Mouse (Mus musculus) mesoderm, embryonic 11.5 days (tissue): Measurements from ENCODE around the gene C1rl.
A peak's percentile ranks its signal among the peaks of the same experiment; 100 is the strongest.
"Not testable (repeated sequence)": the region's sequence is repeated elsewhere in the genome, so short reads cannot be mapped to it uniquely, and the experiment has no call there.

Source experiments
- DNase-seq: peaks from one replicate; pipeline ENCODE4 v3.0.0-alpha.2; 2012; ENCODE audit warnings: low read depth, low spot score

Gene C1rl

DNA sequence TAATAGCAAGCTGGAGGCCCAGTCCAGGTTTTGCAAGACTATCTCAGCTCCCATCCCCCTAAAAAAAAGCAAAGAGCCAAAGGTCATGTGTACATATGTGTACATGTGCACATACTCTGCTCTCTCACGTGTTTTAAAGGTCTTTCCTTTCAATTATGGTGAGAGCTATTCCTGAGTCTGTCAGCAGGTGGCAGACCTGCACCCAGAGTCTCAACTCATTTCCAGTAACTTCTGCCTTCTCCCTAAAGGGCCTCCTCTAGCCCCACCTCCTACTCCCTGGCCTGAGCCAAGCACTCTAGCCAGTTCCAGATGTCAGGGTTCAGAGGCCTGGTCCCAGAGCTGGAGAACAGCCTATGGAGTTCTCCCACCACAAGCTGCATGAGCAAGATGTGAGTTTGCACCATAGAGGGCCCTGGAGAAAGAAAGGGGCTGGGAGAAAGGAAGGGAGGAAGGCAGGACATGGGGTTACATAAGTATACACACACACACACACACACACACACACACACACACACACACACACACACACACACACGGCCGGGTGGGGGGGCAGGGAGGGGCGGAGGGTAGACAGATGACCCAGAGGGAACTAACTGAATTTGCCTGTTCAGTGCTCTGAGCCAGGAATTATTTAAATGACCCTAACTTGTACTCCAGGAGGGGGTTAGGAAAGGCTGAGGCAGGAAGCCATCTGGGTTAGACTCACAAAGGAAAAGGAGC, at the start of gene C1rl:
TSS of gene C1rl (plus strand) at position 272 of the 720 bp plus-strand sequence.
- DNase-seq: peak; percentile 84

DNA sequence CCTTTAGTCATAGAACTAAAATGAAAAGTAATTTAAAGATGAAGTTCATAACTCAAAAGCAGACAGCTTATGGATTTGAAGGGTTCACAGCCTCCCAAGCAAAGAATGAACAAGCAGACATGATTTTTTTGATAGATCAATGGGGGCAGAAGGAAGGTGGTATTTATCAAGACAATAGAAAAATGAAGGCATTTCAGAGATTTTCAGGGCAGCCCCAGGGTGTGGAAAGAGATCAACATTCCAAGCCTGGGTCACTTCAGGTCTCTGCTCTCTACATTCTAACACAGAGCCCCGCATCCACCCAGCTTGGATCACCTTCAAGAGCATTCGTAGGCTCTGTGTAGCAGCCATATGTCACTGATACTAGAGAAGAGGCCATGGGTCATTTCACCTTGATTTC, 49.6 kb upstream of the C1rl start:
- DNase-seq: no peak

- no peak for DNase-seq
Observed at GRCm38 (mm10) chr6:124446024-124446423, 46.9 kb upstream of the C1rl start.

DNA sequence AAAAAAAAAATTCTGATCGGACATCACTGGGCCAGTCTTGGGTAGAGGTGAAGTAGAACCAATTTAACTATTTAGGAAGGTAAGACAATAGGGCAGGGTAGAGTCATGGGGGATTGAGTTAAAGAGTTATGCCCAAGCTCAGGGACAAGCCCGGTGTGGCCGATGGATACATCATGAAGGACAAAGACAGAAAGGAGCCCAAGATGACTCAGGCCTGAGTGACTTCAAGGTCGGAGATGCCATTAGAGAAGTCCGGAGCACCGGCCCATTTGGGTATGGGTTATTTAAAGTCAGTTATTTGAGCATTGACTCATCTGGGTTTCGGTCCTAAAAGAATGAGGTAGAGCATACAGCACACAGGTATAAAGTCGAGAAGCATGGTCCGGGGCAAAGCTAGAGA, 46.5 kb upstream of the C1rl start:
- no peak for DNase-seq

DNA sequence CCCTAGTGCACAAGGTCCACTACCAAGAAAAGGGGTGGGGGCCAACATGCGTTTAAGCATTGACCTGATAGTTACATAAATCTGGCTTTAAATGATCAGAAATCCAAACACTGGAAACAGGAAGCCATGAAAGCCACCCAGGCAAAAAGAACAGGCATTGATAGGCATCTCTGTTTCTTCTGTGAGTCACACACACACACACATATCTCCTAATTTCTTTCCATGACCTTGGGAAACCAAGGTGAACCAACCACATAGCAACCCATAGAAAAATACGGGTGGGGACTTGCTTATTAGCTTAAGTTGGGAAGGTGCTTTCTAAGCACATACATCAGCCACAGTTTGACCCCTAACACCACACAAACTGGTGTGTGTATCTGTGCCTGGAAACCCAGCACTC, 45.6 kb upstream of the C1rl start:
- DNase-seq: no peak

DNA sequence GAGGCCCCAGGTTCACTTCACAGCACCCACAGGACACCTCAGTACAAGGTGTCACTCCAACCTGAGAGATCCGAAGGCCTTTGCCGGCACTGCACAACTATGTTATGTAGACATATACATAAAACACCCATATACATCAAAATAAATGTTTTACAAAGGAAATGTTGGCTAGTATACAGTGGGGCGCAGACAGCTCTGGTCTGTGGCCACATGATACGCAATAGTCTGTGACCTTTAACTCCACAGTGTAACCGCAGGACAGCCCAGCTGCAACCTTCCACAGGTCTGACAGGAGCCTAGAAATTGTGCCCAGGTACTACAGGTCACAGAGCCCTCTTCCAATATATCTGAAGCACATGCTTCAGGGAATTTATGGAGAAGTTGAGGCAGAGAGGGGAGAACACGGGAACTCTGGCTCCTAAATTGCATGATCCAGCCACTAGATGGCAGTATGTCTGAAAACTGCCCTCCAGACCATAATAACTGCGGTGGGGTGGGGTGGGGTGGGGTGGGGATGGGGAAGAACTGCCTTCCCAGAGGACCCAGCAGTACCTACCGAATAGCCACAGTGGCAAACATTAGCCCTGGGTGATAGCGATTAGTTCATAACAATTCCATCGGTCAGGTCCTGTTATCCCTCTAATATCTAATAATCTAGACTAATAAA, 44.6 kb upstream of the C1rl start:
- no peak for DNase-seq

GRCm38 (mm10) chr6:124448959-124449667, 43.8 kb upstream of the C1rl start:
- DNase-seq: no peak

GRCm38 (mm10) chr6:124449668-124450383, 43.1 kb upstream of the C1rl start:
- DNase-seq: no peak

DNA sequence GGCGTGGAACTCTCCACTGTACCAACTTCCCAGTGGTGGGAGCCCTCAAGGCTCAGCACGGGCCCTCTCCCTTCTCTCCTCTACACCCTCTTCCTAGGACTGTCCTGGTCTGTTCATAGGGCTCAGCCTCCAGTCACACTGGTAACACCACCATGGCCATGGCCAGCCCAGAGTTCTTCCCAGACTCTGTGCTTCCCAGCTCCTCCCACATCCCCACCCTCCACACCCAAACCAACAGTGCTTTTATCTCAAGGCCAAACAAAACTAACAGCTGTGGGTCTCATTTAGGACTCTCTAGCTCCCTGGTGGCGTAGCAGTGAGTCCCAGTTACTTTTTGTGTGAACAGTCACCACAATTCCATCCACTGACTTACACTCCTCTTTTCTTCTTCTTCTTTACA, 40.9 kb upstream of the C1rl start:
- DNase-seq: no peak

DNA sequence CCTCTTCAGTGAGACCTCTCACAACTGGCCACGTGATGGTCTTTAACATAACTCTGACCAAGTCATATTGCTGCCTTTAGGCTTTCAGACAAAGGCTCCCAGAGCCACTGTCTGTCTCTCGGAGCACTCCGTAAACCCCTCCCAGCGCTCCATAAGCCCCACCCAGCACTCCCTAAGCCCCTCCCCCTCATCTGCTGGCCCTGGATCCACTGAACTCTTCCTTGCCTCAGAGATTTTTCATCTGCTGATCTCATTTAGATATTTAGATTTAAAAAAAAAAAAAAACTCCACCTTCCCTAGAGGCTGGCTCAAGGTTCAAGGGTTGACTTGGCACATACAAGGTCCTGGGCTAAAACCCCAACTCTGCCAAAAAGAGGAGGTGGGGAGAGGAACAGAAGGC, 39.2 kb upstream of the C1rl start:
- no peak for DNase-seq

- no peak for DNase-seq
Observed at GRCm38 (mm10) chr6:124456243-124456642, 36.7 kb upstream of the C1rl start.

DNA sequence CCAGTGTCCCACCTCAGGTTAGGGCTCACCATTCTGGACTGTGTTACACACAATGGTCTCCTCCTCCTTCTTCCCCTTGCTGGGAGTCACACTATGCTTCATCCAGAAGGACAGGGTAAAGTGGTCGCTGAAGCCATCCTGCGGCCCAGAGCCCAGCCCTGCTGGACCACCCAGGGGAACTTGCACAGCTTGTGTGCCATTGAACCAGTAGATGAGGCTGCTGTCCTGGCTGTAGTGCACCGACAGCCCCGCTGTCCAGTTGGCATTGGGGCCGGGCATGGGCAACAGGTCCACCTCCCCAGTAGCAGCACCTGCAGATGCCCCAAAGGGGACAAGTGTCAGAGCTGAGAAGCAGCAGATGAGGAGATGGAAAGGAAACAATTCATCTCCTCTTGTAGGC, 35.1 kb upstream of the C1rl start:
- no peak for DNase-seq

GRCm38 (mm10) chr6:124458505-124458904, 34.4 kb upstream of the C1rl start:
- DNase-seq: no peak

DNA sequence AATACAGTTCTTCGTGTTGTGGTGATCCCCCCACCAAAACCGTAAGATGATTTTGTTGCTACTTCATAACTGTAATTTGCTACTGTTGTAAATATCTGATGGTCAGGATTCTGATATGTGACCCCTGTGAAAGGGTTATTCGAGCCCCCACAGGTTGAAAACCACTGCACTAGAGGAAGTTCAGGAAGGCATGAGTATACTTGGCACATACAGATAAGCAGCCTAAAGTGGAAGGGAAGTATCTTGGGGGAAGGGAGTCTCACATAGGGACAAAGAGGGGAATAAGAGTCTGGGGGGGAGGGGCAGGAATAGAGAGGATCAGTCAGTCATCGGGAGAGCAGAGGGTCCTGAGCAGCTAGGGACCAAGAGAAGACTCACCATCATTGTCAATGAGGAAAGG, 33.5 kb upstream of the C1rl start:
- DNase-seq: no peak

- DNase-seq: no peak
Observed at GRCm38 (mm10) chr6:124463881-124464291, 29.0 kb upstream of the C1rl start.

DNA sequence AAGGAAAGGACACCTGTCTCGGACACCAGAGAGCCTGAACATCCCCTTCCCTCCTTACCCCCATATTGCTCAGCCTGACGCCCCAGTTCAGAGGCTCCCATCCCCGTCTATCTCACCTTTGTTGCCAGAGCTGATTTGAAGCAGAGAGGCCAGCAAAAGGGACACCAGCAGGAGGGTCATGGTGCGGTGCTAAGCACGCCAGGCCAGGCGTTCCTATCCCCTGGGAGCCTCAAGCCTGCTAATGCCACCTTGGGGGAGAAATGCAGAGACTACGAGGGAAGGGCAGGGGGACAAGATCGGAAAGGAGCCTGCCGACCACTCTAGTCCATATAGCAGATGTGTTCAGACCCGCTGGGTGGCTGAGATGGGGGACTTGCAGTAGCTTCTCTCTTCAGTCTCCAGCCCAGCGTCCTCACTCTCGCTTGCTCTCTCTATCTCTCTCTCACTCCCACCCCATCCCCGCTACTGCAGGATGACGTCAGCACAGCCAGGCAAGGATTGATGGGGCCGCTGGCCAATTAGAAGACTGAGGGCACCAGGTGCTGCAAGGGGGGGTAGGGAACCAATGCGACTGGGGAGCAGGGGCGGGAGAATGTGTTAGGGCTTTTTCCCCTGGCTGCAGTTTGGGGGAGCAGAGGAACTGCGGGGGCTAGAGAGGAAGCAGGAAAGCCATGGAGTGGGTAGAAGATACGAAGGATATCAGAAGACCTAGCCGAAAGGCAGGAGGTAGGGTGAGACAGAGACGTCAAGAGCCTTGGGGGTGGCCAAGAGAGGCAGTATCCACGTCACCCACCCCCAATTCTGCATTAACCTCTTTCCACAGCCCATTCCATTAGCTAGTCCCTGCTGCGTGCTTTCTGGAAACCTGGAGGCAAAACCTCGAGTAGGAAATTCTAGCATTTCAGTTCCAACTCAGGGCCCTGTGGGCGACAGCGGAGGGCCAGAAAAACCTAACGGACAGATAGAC, 28.3 kb upstream of the C1rl start, which contains the start of gene Clstn3:
TSS of gene Clstn3 (minus strand) at position 490 of the 967 bp plus-strand sequence.
- DNase-seq: peak; percentile 92

GRCm38 (mm10) chr6:124465299-124465698, 27.6 kb upstream of the C1rl start:
- DNase-seq: no peak

DNA sequence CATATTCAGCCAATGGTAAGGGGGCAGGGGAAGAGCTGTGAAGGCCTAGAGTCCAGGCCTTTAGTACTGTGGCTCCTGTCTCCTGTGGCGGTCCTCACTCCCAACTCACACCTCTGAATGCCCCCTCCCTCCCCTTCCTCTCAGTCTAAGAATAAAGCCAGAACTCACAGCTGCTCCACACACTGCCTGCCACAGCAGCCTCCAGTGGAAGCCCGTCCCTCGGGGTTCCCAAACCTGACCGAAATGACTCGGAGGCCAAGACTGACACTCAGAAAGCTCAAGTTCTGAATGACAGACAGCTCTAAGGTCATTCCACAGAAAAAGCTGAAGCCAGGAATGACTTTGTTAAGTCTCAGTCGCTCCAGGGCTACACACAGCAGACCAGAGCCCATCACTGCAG, 27.2 kb upstream of the C1rl start:
- DNase-seq: no peak

GRCm38 (mm10) chr6:124471121-124471520, 21.8 kb upstream of the C1rl start:
- DNase-seq: no peak

- DNase-seq: not testable (repeated sequence)
Observed at GRCm38 (mm10) chr6:124471783-124472638, 20.9 kb upstream of the C1rl start.
